In genomic region chr16:5164327-5164726, GRCm38 (mm10) we compare ENCODE assay signal across 1 mouse cellular context.
TF ChIP-seq lines count a peak whose summit lies in the region.

No protein-coding gene starts in this region.

TF ChIP-seq in CH12.LX, 34 proteins besides CTCF, POLR2A, EP300 and RAD21:
- TF ChIP-seq MAFK (IDR thresholded peaks at IDR 0.05; ENCODE audit: insufficient replicate concordance, low read length) (no peak), IRF4 (IDR thresholded peaks at IDR 0.05; ENCODE audit: low read depth, low read length) (peak; percentile 65; the same call in 1 of the 2 replicates), MEF2A (IDR thresholded peaks at IDR 0.05; ENCODE audit: borderline replicate concordance, low read depth, low read length) (peak; percentile 91), UBTF (IDR thresholded peaks at IDR 0.05; ENCODE audit: low read depth, low read length) (no peak), MAX (IDR thresholded peaks at IDR 0.05; ENCODE audit: low read length) (0 out of 2 replicates have a peak, but pooled peaks have one; percentile 12), PAX5 (IDR thresholded peaks at IDR 0.05; ENCODE audit: low read length) (no peak), JUND (conservative IDR thresholded peaks at IDR 0.05; ENCODE audit: low read depth, low read length) (no peak), BHLHE40 (IDR thresholded peaks at IDR 0.05; ENCODE audit: low read depth, low read length) (peak; percentile 98), ZNF384 (IDR thresholded peaks at IDR 0.05; ENCODE audit: low read depth, low read length) (peak; percentile 40; the same call in 1 of the 2 replicates), RCOR1 (conservative IDR thresholded peaks at IDR 0.05; ENCODE audit: low read depth, low read length) (no peak), POLR2AphosphoS2 (IDR thresholded peaks at IDR 0.05; ENCODE audit: low read depth, low read length) (no peak), TCF12 (IDR thresholded peaks at IDR 0.05; ENCODE audit: low read depth, low read length) (no peak), GABPA (IDR thresholded peaks at IDR 0.05; ENCODE audit: insufficient replicate concordance, low read depth, low read length) (no peak), KAT2A (IDR thresholded peaks at IDR 0.05; ENCODE audit: insufficient replicate concordance, low read length) (no peak)
